Mouse (Mus musculus) gastrocnemius, adult 18-20 months (tissue): ENCODE data around the gene Ppp1r16b. TPM values are rescaled to one million over a fixed set of nuclear protein-coding genes. Genes with fewer than 3 reads are reported as not detected.

ENCODE experiments used
- DNase-seq: peaks from one replicate; pipeline ENCODE4 v3.0.0; 2021; ENCODE audit warnings: low spot score
- total RNA-seq, 2 experiments: library from RNA; stranded (reverse); gene quantifications; 2 replicates each; pipeline ENCODE4 v1.2.3; 2021

The Ppp1r16b gene
- total RNA-seq, 2 experiments from 2014 or later, result 2.3 to 4.4 TPM

- DNase-seq, result no peak
Measured at GRCm38 (mm10) chr2:158762339-158762738, 97.1 kb downstream of the Ppp1r16b start.

- peak; percentile 96 for DNase-seq
Measured at GRCm38 (mm10) chr2:158767742-158768339, 102.6 kb downstream of the Ppp1r16b start, which contains the start of gene Fam83d. Gene Fam83d, plus strand, starts transcription at chr2:158768093.

GRCm38 (mm10) chr2:158768350-158768749 lies 103.2 kb downstream of the Ppp1r16b start:
- no peak for DNase-seq

- no peak for DNase-seq
Measured at GRCm38 (mm10) chr2:158768771-158769170, 103.6 kb downstream of the Ppp1r16b start.

- no peak for DNase-seq
Measured at GRCm38 (mm10) chr2:158770126-158770757, 105.0 kb downstream of the Ppp1r16b start.

- no peak for DNase-seq
Measured at GRCm38 (mm10) chr2:158771066-158771763, 106.0 kb downstream of the Ppp1r16b start.

- no peak for DNase-seq
Measured at GRCm38 (mm10) chr2:158772808-158773207, 107.6 kb downstream of the Ppp1r16b start.

- DNase-seq, result no peak
Measured at GRCm38 (mm10) chr2:158774886-158775285, 109.7 kb downstream of the Ppp1r16b start.

GRCm38 (mm10) chr2:158776716-158777115 lies 111.5 kb downstream of the Ppp1r16b start:
- peak; percentile 23 for DNase-seq

- DNase-seq, result no peak
Measured at GRCm38 (mm10) chr2:158777490-158777889, 112.3 kb downstream of the Ppp1r16b start.

GRCm38 (mm10) chr2:158778349-158778748 lies 113.2 kb downstream of the Ppp1r16b start:
- DNase-seq, result no peak

- peak; percentile 56 for DNase-seq
Measured at GRCm38 (mm10) chr2:158781126-158781525, 115.9 kb downstream of the Ppp1r16b start.

GRCm38 (mm10) chr2:158786927-158787795 lies 122.0 kb downstream of the Ppp1r16b start:
- DNase-seq, result no peak

GRCm38 (mm10) chr2:158794494-158795004 lies 129.4 kb downstream of the Ppp1r16b start, which contains the start of gene Dhx35:
Gene Dhx35, plus strand, starts transcription at chr2:158794807.
- peak; percentile 93 for DNase-seq

GRCm38 (mm10) chr2:158795043-158795442 lies 129.8 kb downstream of the Ppp1r16b start:
- no peak for DNase-seq

GRCm38 (mm10) chr2:158795875-158796274 lies 130.7 kb downstream of the Ppp1r16b start:
- DNase-seq, result no peak

GRCm38 (mm10) chr2:158799328-158799727 lies 134.1 kb downstream of the Ppp1r16b start:
- no peak for DNase-seq

- DNase-seq, result no peak
Measured at GRCm38 (mm10) chr2:158800788-158801187, 135.6 kb downstream of the Ppp1r16b start.

- no peak for DNase-seq
Measured at GRCm38 (mm10) chr2:158803575-158803974, 138.4 kb downstream of the Ppp1r16b start.

- DNase-seq, result no peak
Measured at GRCm38 (mm10) chr2:158815686-158816085, 150.5 kb downstream of the Ppp1r16b start.
